Mouse (Mus musculus) brain, adult 2 months (tissue): ENCODE data around the gene Rasgef1a.

Experiments
- DNase-seq: peaks from one replicate; pipeline ENCODE4 v3.0.0; 2011; ENCODE audit warnings: low read depth, low spot score

Rasgef1a gene

GRCm38 (mm10) chr6:118072176-118072575, 60.9 kb downstream of the Rasgef1a start:
- DNase-seq: peak; percentile 93

- DNase-seq: peak; percentile 66
These were observed 62.9 kb downstream of the Rasgef1a start for GRCm38 (mm10) chr6:118074151-118074550.

- DNase-seq: peak; percentile 28
These were observed 65.0 kb downstream of the Rasgef1a start for GRCm38 (mm10) chr6:118076256-118076655.

GRCm38 (mm10) chr6:118076748-118077147, 65.5 kb downstream of the Rasgef1a start:
- DNase-seq: peak; percentile 56

GRCm38 (mm10) chr6:118077421-118077820, 66.2 kb downstream of the Rasgef1a start:
- DNase-seq: no peak

- DNase-seq: no peak
These were observed 67.5 kb downstream of the Rasgef1a start for GRCm38 (mm10) chr6:118078751-118079150.

- no peak for DNase-seq
These were observed 68.1 kb downstream of the Rasgef1a start for GRCm38 (mm10) chr6:118079292-118079691.

GRCm38 (mm10) chr6:118079762-118080465, 68.7 kb downstream of the Rasgef1a start:
- no peak for DNase-seq

- no peak for DNase-seq
These were observed 69.5 kb downstream of the Rasgef1a start for GRCm38 (mm10) chr6:118080711-118081110.

- DNase-seq: peak; percentile 34
These were observed 71.1 kb downstream of the Rasgef1a start for GRCm38 (mm10) chr6:118082384-118082783.

GRCm38 (mm10) chr6:118083608-118084007, 72.4 kb downstream of the Rasgef1a start:
- DNase-seq: no peak

GRCm38 (mm10) chr6:118084596-118084995, 73.4 kb downstream of the Rasgef1a start:
- peak; percentile 66 for DNase-seq

GRCm38 (mm10) chr6:118087955-118088354, 76.7 kb downstream of the Rasgef1a start:
- no peak for DNase-seq

- no peak for DNase-seq
These were observed 77.7 kb downstream of the Rasgef1a start for GRCm38 (mm10) chr6:118088750-118089440.

- no peak for DNase-seq
These were observed 79.6 kb downstream of the Rasgef1a start for GRCm38 (mm10) chr6:118090827-118091226.

GRCm38 (mm10) chr6:118097765-118098365, 86.6 kb downstream of the Rasgef1a start:
- DNase-seq: no peak

- DNase-seq: peak; percentile 87
These were observed 88.1 kb downstream of the Rasgef1a start for GRCm38 (mm10) chr6:118099311-118099802.

- DNase-seq: no peak
These were observed 100.6 kb downstream of the Rasgef1a start for GRCm38 (mm10) chr6:118111810-118112209.

GRCm38 (mm10) chr6:118122767-118123166, 111.5 kb downstream of the Rasgef1a start:
- DNase-seq: peak; percentile 12

- DNase-seq: no peak
These were observed 115.3 kb downstream of the Rasgef1a start for GRCm38 (mm10) chr6:118126577-118126976.

GRCm38 (mm10) chr6:118127198-118127597, 116.0 kb downstream of the Rasgef1a start:
- peak; percentile 9 for DNase-seq

GRCm38 (mm10) chr6:118127827-118128487, 116.7 kb downstream of the Rasgef1a start:
- DNase-seq: no peak
